In the genomic region with DNA sequence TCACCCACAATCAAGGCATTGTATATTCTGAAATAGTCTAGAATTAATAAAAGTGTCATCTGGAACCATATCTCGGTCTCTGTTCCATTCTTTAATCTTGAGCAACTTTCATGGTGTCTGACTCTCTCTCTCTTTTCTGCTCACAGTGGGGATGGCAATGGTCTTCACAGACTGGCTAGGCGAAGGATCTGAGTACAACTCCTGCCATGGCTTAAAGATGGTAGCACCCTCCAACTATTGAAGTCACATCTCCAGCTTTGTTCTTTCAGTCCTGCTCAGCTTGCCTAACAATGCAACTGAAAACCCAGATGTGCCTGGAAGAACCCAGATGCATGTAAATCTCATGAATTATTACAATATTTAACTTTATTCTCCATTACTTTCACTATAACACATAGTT, we compare ENCODE assay signal across 22 mouse cellular contexts. TPM values are rescaled to one million over a fixed set of nuclear protein-coding genes. Genes with fewer than 3 reads are reported as not detected.
DNase-seq lines count a peak whose midpoint lies in the region; ATAC-seq and TF ChIP-seq lines count a peak whose summit lies in the region.
"Had no signal": no experiment of that assay in that cellular context is flagged by ENCODE, and none has a peak within 500 bp of the region (broad histone marks: within the 10 kb centered on the region; RNA-seq: fewer than 3 reads in every experiment).

No protein-coding gene starts in this region.

- H3K9ac ChIP-seq in forebrain, embryonic 15.5 days (replicated peaks), result no peak overlapping the region
- H3K9ac ChIP-seq in forebrain, embryonic 13.5 days, result no peak overlapping the region
- H3K9ac ChIP-seq in hindbrain, postnatal 0 days (replicated peaks; ENCODE audit: low read length), result no peak overlapping the region
- no peak overlapping the region for H3K9ac ChIP-seq in hindbrain, embryonic 12.5 days
- no peak overlapping the region for H3K9ac ChIP-seq in midbrain, embryonic 16.5 days (ENCODE audit: low read depth, low read length)
- H3K9ac ChIP-seq in midbrain, embryonic 13.5 days (replicated peaks), result no peak overlapping the region
- H3K9ac ChIP-seq: forebrain, embryonic 12.5 days; liver, embryonic 14.5 days; midbrain, embryonic 12.5 days had no signal

- WGBS in forebrain, embryonic 15.5 days, result 89% methylated on average over 2 of the region's 2 CpGs
- WGBS in forebrain, embryonic 13.5 days, result 90% methylated on average over 2 of the region's 2 CpGs
- WGBS in hindbrain, postnatal 0 days, result 64% methylated on average over 2 of the region's 2 CpGs
- 82% methylated on average over 2 of the region's 2 CpGs for WGBS in hindbrain, embryonic 12.5 days
- 79% methylated on average over 2 of the region's 2 CpGs for WGBS in midbrain, embryonic 16.5 days
- WGBS in midbrain, embryonic 13.5 days, result 92% methylated on average over 2 of the region's 2 CpGs

- no peak overlapping the region for H3K4me3 ChIP-seq in forebrain, embryonic 15.5 days
- no peak overlapping the region for H3K4me3 ChIP-seq in forebrain, embryonic 13.5 days
- H3K4me3 ChIP-seq in hindbrain, postnatal 0 days (ENCODE audit: low read length), result no peak overlapping the region
- H3K4me3 ChIP-seq in hindbrain, embryonic 12.5 days, result no peak overlapping the region
- H3K4me3 ChIP-seq in midbrain, embryonic 16.5 days (ENCODE audit: low read depth, low read length), result no peak overlapping the region
- no peak overlapping the region for H3K4me3 ChIP-seq in midbrain, embryonic 13.5 days (replicated peaks)
- H3K4me3 ChIP-seq: forebrain, embryonic 12.5 days; midbrain, embryonic 12.5 days had no signal

- no peaks in the 10 kb centered on the region for H3K36me3 ChIP-seq in forebrain, embryonic 15.5 days
- H3K36me3 ChIP-seq in forebrain, embryonic 13.5 days (ENCODE audit: poor library complexity, severe bottlenecking), result no peaks in the 10 kb centered on the region
- H3K36me3 ChIP-seq in hindbrain, postnatal 0 days (ENCODE audit: insufficient read depth, low read length), result no peaks in the 10 kb centered on the region
- H3K36me3 ChIP-seq in hindbrain, embryonic 12.5 days, result no peaks in the 10 kb centered on the region
- H3K36me3 ChIP-seq in midbrain, embryonic 16.5 days (ENCODE audit: control insufficient read depth, insufficient read depth, low read length), result no peaks in the 10 kb centered on the region
- no peaks in the 10 kb centered on the region for H3K36me3 ChIP-seq in midbrain, embryonic 13.5 days
- H3K36me3 ChIP-seq: forebrain, embryonic 12.5 days; G1E; midbrain, embryonic 12.5 days had no signal

- TF ChIP-seq CTCF in hindbrain, postnatal 0 days (IDR thresholded peaks at IDR 0.05; ENCODE audit: low read depth), result no peak

- no peaks in the 10 kb centered on the region for H3K27me3 ChIP-seq in forebrain, embryonic 15.5 days
- no peaks in the 10 kb centered on the region for H3K27me3 ChIP-seq in forebrain, embryonic 13.5 days
- H3K27me3 ChIP-seq in hindbrain, postnatal 0 days (ENCODE audit: insufficient read depth, low read length), result no peaks in the 10 kb centered on the region
- H3K27me3 ChIP-seq in hindbrain, embryonic 12.5 days, result no peaks in the 10 kb centered on the region
- no peaks in the 10 kb centered on the region for H3K27me3 ChIP-seq in midbrain, embryonic 16.5 days (ENCODE audit: control insufficient read depth, insufficient read depth, low read depth, low read length)
- no peaks in the 10 kb centered on the region for H3K27me3 ChIP-seq in midbrain, embryonic 13.5 days
- H3K27me3 ChIP-seq: forebrain, embryonic 12.5 days; midbrain, embryonic 12.5 days had no signal

- no peak for DNase-seq in hindbrain, postnatal 0 days (ENCODE audit: low spot score)
- DNase-seq in adrenal gland, adult 18-20 months (ENCODE audit: low spot score in 2 of 2), result no peak
- DNase-seq: adrenal gland, postnatal 14 days; cerebellum, adult 11 months; embryo, embryonic 11 days; heart, postnatal 10 days; kidney, postnatal 10 days; thymus, postnatal 25 days had no signal

- H3K9me3 ChIP-seq in forebrain, embryonic 15.5 days, result no peaks in the 10 kb centered on the region
- H3K9me3 ChIP-seq in forebrain, embryonic 13.5 days (replicated peaks), result no peaks in the 10 kb centered on the region
- H3K9me3 ChIP-seq in hindbrain, postnatal 0 days (ENCODE audit: low read length), result no peaks in the 10 kb centered on the region
- H3K9me3 ChIP-seq in hindbrain, embryonic 12.5 days (replicated peaks), result no peaks in the 10 kb centered on the region
- no peaks in the 10 kb centered on the region for H3K9me3 ChIP-seq in midbrain, embryonic 16.5 days (replicated peaks; ENCODE audit: control insufficient read depth, low read length, poor library complexity, severe bottlenecking)
- H3K9me3 ChIP-seq in midbrain, embryonic 13.5 days, result no peaks in the 10 kb centered on the region
- H3K9me3 ChIP-seq: forebrain, embryonic 12.5 days; G1E; midbrain, embryonic 12.5 days had no signal

- 0 out of 2 replicates have a peak, but pooled peaks cover 7% of the 10 kb centered on the region for H3K4me1 ChIP-seq in forebrain, embryonic 15.5 days
- 0 out of 2 replicates have a peak, but pooled peaks cover 3% of the 10 kb centered on the region for H3K4me1 ChIP-seq in forebrain, embryonic 13.5 days
- peaks cover 11% of the 10 kb centered on the region; the same call in 1 of the 2 replicates for H3K4me1 ChIP-seq in hindbrain, postnatal 0 days (ENCODE audit: insufficient read depth, low read length)
- H3K4me1 ChIP-seq in hindbrain, embryonic 12.5 days, result no peaks in the 10 kb centered on the region
- no peaks in the 10 kb centered on the region for H3K4me1 ChIP-seq in midbrain, embryonic 16.5 days (ENCODE audit: control insufficient read depth, insufficient read depth, low read length)
- 0 out of 2 replicates have a peak, but pooled peaks cover 4% of the 10 kb centered on the region for H3K4me1 ChIP-seq in midbrain, embryonic 13.5 days (replicated peaks)
- H3K4me1 ChIP-seq: forebrain, embryonic 12.5 days; midbrain, embryonic 12.5 days had no signal

- 0 out of 2 replicates have a peak overlapping the region, but pooled peaks have one; percentile 51 for H3K27ac ChIP-seq in forebrain, embryonic 15.5 days (replicated peaks)
- H3K27ac ChIP-seq in forebrain, embryonic 13.5 days, result no peak overlapping the region
- peak overlapping the region; percentile 76 for H3K27ac ChIP-seq in hindbrain, postnatal 0 days
- no peak overlapping the region for H3K27ac ChIP-seq in hindbrain, embryonic 12.5 days
- peak overlapping the region; percentile 30 for H3K27ac ChIP-seq in midbrain, embryonic 16.5 days (ENCODE audit: low read length)
- H3K27ac ChIP-seq in midbrain, embryonic 13.5 days, result no peak overlapping the region
- H3K27ac ChIP-seq: forebrain, embryonic 12.5 days; liver, embryonic 14.5 days; macrophage; midbrain, embryonic 12.5 days had no signal

- ATAC-seq in forebrain, embryonic 15.5 days (replicated peaks), result peak; percentile 7; the same call in 1 of the 2 replicates
- ATAC-seq in forebrain, embryonic 13.5 days, result no peak
- ATAC-seq in hindbrain, postnatal 0 days, result peak; percentile 35; the same call in 1 of the 2 replicates
- no peak for ATAC-seq in hindbrain, embryonic 12.5 days (ENCODE audit: low FRiP score)
- ATAC-seq in midbrain, embryonic 16.5 days, result no peak
- no peak for ATAC-seq in midbrain, embryonic 13.5 days
- ATAC-seq: activated CD4-positive, CD25-positive, alpha-beta regulatory T cell, adult 4 months; inflammation-experienced regulatory T-cells, adult 6 months had no signal

- no peak overlapping the region for H3K4me2 ChIP-seq in forebrain, embryonic 15.5 days (replicated peaks)
- no peak overlapping the region for H3K4me2 ChIP-seq in forebrain, embryonic 13.5 days
- no peak overlapping the region for H3K4me2 ChIP-seq in hindbrain, postnatal 0 days (ENCODE audit: low read depth, low read length)
- H3K4me2 ChIP-seq in hindbrain, embryonic 12.5 days (replicated peaks), result no peak overlapping the region
- H3K4me2 ChIP-seq in midbrain, embryonic 16.5 days (ENCODE audit: low read length), result no peak overlapping the region
- H3K4me2 ChIP-seq in midbrain, embryonic 13.5 days (replicated peaks), result no peak overlapping the region
- H3K4me2 ChIP-seq: forebrain, embryonic 12.5 days; heart, embryonic 11.5 days; midbrain, embryonic 12.5 days had no signal

RNA-seq across cellular contexts. Expression of gene Gm9833, which starts 38.6 kb away (rescaled TPM):
- 8.0 and 9.0 TPM in 2 replicates for polyA plus RNA-seq in forebrain, embryonic 15.5 days (2015; fragmentation: Nextera tagmentation; extraction: Ambion mirVana)
- 7.7 and 8.6 TPM in 2 replicates for polyA plus RNA-seq in forebrain, embryonic 13.5 days (2015; fragmentation: Nextera tagmentation; extraction: Ambion mirVana)
- total RNA-seq in hindbrain, postnatal 0 days (2014; rRNA removed), result 1.4 and 6.4 TPM in 2 replicates
- polyA plus RNA-seq in hindbrain, postnatal 0 days (2015; fragmentation: Nextera tagmentation; extraction: Ambion mirVana), result 3.7 and 4.3 TPM in 2 replicates
- 7.9 and 9.8 TPM in 2 replicates for polyA plus RNA-seq in hindbrain, embryonic 12.5 days (2016; fragmentation: Nextera tagmentation; extraction: Ambion mirVana)
- polyA plus RNA-seq in midbrain, embryonic 16.5 days (2015; fragmentation: Nextera tagmentation; extraction: Ambion mirVana), result 6.7 and 8.3 TPM in 2 replicates
- 7.3 and 8.1 TPM in 2 replicates for polyA plus RNA-seq in midbrain, embryonic 13.5 days (2015; fragmentation: Nextera tagmentation; extraction: Ambion mirVana)
- total RNA-seq in adrenal gland, adult 18-20 months (2021), result 1 to 10 TPM; 3.0 to 3.8 TPM
- polyA plus RNA-seq: kidney, adult 2 months had no signal

Comparison
In these comparisons a context has a peak if more than half of its experiments do, and no peak if none do; other contexts are left out.
1. ATAC-seq: peak in forebrain, embryonic 15.5 days (single experiment) and hindbrain, postnatal 0 days (single experiment); none in forebrain, embryonic 13.5 days (single experiment), hindbrain, embryonic 12.5 days (single experiment), midbrain, embryonic 16.5 days (single experiment) and midbrain, embryonic 13.5 days (single experiment).
2. H3K27ac ChIP-seq: peak in forebrain, embryonic 15.5 days (single experiment), hindbrain, postnatal 0 days (single experiment) and midbrain, embryonic 16.5 days (single experiment); none in forebrain, embryonic 13.5 days (single experiment), hindbrain, embryonic 12.5 days (single experiment) and midbrain, embryonic 13.5 days (single experiment).